Mouse (Mus musculus) heart, adult 8-10 months (tissue): ENCODE results near the gene Catsperb. TPM values are rescaled to one million over a fixed set of nuclear protein-coding genes. Genes with fewer than 3 reads are reported as not detected.
"Not testable (repeated sequence)": the region's sequence is repeated elsewhere in the genome, so short reads cannot be mapped to it uniquely, and the experiment has no call there.

Source experiments
- DNase-seq: peaks from one replicate; pipeline ENCODE4 v3.0.0; 2022; ENCODE audit warnings: low spot score
- microRNA-seq: library from miRNA; unstranded; fragments of <30 nt; microRNA quantifications from one replicate; pipeline ENCODE4 v1.2.0, GENCODE M21; 2022
- total RNA-seq, 4 experiments: library from RNA; stranded (reverse); gene quantifications; 2 replicates each; pipeline ENCODE4 v1.2.4; 2022

Catsperb gene
- not detected for total RNA-seq

DNA sequence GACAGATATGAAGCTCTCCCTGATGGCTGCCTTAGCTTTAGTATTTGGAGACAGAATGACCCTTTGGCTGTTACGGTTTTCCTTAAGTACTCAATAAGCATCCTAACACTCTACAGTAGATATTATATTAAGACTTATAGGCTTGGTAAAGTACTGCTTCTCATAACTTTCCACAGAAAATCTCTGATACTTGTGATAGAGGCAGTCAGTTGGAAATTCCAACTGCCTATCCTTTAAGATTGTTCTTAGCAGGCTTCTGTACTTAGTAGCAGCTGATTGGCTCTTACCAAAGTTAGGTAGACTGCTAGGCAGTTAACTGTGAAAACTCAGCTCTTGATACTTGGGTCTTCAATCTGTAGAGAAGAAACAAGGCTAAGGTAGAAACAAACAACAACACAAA, at the start of gene Catsperb:
Catsperb (plus strand) TSS at position 301 of the 400 bp plus-strand sequence.
- DNase-seq = not testable (repeated sequence)

DNA sequence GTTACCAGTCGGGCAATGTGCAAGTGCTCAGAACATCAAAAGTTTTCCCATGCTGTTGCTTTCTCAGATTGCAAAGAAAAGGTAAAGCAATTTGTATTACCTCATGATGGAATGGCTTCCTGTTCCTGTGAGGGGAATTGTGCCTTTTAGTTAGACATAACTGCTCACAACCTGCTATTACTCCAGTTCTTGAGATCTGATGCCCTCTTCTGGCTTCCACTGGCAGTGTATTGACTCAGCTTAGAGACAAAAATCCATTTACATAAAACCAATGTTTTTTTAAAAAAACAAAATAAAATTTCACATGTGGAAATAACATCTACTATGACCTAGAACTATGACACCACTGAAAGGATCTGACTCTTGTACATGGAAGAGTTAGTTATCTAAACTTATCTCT, 43.0 kb upstream of the Catsperb start:
- not testable (repeated sequence) for DNase-seq

DNA sequence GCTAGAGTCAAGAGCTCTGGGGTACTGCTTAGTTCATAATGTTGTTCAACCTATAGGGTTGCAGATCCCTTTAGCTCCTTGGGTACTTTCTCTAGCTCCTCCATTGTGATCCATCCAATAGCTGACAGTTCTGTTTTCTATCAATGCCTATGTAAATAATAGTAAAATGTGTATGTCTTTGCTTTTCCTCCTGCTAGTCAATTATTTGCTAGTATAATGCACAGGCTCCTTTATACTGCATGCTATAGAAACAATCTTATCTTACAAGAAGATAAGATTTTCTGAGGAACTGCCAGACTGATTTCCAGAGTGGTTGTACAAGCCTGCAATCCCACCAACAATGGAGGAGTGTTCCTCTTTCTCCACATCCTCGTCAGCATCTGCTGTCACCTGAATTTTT, 23.0 kb upstream of the Catsperb start:
- DNase-seq = not testable (repeated sequence)

DNA sequence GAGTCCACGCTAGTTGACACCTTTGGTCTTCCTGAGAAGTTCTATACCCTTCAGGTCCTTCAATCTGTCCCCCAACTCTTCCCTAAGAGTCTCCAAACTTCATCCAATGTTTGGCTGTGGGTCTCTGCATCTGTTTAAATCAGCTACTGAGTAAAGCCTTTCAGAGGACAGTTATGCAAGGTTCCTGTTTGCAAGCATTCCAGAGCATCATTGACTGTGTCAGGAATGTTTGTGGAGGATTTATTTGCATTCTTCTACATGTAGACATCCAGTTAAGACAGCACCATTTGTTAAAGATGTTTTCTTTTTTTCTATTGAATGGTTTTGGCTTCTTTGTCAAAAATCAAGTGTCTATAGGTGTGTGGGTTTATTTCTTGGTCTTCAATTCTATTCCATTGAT, 21.7 kb downstream of the Catsperb start:
- no peak for DNase-seq

DNA sequence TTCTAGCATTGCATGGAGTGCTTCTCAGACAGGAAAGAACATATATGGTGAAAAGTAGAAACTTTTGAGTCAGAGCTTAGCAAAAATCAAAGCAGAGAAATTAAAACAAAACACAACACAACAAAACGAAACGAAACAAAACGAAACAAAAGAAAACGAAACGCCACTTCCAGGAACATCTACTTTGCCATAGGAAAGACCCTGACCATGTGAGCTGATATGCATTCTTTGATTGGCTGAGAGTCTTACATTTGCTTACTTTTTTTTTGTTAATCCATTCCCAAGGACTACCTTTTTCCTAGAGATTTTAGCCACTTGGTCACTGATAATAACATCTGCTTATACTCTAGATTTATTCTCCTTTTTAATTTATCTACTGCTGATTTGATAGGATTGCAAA, 57.6 kb downstream of the Catsperb start:
- DNase-seq = no peak

DNA sequence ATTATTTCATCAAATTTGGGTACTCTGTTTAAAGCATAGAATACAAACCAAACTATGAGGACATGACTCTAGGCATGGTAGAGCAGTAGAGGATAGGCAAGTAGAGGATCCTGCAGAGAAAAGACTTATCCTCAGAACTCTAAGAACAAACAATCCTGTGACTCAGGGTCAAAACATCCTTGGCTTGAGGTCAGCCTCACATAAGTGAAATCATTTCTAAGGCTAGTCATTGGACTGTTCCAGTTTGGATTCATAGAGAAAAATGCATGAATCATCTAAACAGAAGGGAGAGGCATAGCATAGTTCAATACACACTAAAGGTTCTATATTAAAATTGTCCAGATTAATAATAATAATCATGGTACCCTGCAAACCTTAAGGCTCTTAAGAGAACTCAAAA, 79.1 kb downstream of the Catsperb start:
- no peak for DNase-seq

DNA sequence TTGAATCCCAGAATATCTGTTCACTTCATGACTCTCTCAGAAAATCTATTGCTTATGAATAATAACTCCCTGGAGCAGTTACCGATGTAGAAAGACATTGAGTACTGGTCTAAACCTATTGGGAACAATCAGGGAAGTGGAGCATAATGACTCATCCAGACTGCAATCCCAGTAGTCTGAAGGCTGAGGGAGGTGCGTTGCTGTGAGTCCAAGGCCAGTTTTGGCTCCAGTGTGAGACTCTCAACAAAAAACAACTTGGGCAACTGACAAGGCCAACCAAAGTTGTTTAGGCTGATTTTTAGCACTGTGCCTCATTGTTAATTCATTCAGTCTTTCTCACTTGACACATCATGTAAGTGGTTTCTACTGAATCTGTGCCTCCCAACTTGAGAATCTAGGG, 106.9 kb downstream of the Catsperb start:
- DNase-seq = peak; percentile 22

DNA sequence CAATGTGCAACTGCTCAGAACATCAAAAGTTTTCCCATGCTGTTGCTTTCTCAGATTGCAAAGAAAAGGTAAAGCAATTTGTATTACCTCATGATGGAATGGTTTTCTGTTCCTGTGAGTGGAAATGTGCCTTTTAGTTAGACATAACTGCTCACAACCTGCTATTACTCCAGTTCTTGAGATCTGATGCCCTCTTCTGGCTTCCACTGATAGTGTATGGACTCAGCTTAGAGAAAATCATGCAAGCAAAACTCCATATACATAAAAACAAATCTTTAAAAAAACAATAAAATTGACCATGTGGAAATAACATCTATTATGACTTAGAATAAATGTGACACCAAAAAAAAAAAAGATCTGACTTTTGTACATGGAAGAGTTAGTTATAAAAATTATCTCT, 202.2 kb downstream of the Catsperb start:
- not testable (repeated sequence) for DNase-seq

DNA sequence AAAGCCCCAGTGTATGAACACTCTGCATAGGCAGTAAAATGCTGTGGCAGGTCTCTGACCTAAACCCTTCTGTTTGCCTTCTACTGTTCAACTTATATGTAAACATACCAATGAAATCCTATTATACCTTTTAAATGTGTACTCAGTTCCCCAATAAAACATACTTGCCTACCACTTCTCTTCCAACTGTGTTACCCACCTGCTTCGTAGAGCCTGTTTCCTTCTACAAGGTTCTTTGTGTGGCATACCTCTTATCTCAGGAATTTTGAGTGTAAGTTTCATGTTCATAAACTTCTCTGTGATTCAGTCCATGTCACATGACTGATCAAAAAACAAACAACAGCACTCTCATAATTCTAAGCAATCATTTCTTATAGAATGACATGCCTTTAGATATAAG, 228.7 kb downstream of the Catsperb start:
- DNase-seq = no peak

DNA sequence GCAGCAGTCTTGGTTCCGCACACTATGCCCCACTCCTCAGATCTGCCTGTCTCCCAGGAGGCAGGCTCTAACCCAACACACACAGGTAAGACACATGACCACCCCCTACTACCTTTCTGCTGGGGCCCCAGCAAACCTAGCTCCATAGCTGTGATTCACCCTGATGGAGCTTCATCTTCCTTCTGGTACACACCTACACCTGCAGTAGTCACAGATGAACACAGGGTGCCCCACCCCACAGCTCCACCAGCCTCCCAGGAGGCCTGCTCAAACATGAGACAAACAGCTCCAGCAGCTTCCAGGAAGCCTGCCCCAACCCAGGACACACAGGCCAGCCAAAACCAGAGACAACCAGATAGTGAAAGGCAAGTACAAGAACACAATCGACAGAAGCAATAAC, 263.0 kb downstream of the Catsperb start:
- DNase-seq = no peak

Small RNA genes lying within 50 kb of the gene (microRNA-seq; reads per million reads assigned to microRNA genes)
- gene Gm24542 = not detected
